Mouse (Mus musculus) Patski (cell line): Measurements from ENCODE around the gene Ksr2. TPM values are rescaled to one million over a fixed set of nuclear protein-coding genes. Genes with fewer than 3 reads are reported as not detected.

Source experiments
- ATAC-seq: fragments of 100-300 bp; one replicate; pipeline ENCODE4 v1.8.0; 2021
- CTCF ChIA-PET: fragments of 350-600 bp; sonication (Branson Sonifier 250); formaldehyde crosslinking; loops from one replicate; lab custom pipeline; 2022; ENCODE audit warnings: inconsistent platforms; lab: Charles Lee
- POLR2A ChIA-PET: fragments of 350-600 bp; sonication (Branson Sonifier 250); formaldehyde crosslinking; loops from one replicate; lab custom pipeline; 2022; ENCODE audit warnings: antibody characterized with exemption, inconsistent platforms; lab: Charles Lee
- DNase-seq: peaks from one replicate; pipeline ENCODE4 v3.0.0-alpha.2; 2011; ENCODE audit warnings: low read depth, low spot score
- H3K27me3 ChIP-seq: fragments of 371-371 bp; one replicate; pipeline ENCODE4 v1.5.1; 2021
- CTCF ChIP-seq: fragments of 100-300 bp; IDR thresholded peaks from one replicate; pipeline ENCODE4 v1.5.1; 2021
- in situ Hi-C: fragments of 300-500 bp; cut with MboI; formaldehyde crosslinking; loops from 3 replicates; pipeline ENCODE4 v1.11.1; 2018; ENCODE audit warnings: low pct_unique_long_range_greater_than_20kb, mixed read lengths
- polyA plus RNA-seq: library from polyadenylated mRNA; unstranded; gene quantifications from one replicate; pipeline ENCODE4 v1.2.3, GENCODE M21; 2021

Gene Ksr2
- polyA plus RNA-seq, 1 experiment from 2014 or later: not detected

DNA sequence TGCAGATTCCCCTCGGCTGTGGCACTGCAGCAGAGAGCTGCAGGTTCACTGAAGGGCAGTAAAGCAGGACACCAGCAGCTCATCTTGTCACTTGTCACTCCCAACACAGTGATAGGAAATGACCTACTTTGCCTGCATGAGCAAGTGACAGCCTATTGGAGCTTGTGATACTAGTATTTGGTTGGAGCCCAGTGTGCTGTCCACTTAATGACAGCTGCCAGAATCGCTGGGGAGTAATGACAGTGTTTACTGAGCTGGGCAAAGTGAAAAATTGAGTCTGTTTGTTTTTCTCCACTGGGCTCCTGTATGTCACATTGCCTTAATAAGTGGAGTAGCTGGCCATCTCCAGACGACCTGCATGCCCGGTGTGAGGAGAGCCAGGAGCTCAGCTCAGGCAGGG lies 33.6 kb upstream of the Ksr2 start:
- ChIA-PET CTCF (interaction anchor here (0.8 to 1.6 kb wide), 4 partner anchors 9 to 72 kb away, joined by 3 read pairs; partner anchors contain the start of gene Wsb2), POLR2A (interaction anchor here (0.7 to 0.8 kb wide), 2 partner anchors 13 to 22 kb away, joined by 3 to 4 read pairs; no protein-coding TSS in a partner anchor)
- H3K27me3 ChIP-seq: no peaks in the 10 kb centered on the region
- no peak for DNase-seq
- no peak for TF ChIP-seq CTCF
- ATAC-seq: no peak
- in situ Hi-C loops: no loop called here

DNA sequence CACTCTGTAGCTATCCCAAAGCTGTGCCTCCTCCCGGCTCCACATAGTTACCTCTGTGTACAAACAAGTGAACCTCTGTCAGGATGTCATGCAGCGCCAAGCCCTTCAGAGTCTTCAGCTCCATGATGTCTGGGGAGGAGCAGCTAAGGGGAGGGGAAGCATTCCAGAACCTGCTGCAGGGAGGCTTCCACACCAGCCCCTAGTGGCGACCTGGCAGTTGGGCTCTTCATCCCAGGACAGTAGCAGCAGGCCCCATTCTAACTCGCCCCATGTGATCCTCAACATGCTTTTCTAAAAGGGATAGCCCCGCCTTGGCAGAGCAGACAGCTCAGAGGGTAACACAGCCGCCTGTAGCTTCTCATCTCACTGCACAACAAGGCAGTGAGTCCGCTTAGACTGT lies 32.0 kb upstream of the Ksr2 start:
- no peak for DNase-seq
- ChIA-PET CTCF (interaction anchor here (0.7 to 1.3 kb wide), 4 partner anchors 9 to 74 kb away, joined by 3 to 4 read pairs (median 4); no protein-coding TSS in a partner anchor), POLR2A (interaction anchor here (1.3 to 1.4 kb wide), 2 partner anchors 9 to 24 kb away, joined by 3 to 5 read pairs; no protein-coding TSS in a partner anchor)
- in situ Hi-C loops: no loop called here
- no peak for TF ChIP-seq CTCF
- ATAC-seq: no peak
- H3K27me3 ChIP-seq: no peaks in the 10 kb centered on the region

DNA sequence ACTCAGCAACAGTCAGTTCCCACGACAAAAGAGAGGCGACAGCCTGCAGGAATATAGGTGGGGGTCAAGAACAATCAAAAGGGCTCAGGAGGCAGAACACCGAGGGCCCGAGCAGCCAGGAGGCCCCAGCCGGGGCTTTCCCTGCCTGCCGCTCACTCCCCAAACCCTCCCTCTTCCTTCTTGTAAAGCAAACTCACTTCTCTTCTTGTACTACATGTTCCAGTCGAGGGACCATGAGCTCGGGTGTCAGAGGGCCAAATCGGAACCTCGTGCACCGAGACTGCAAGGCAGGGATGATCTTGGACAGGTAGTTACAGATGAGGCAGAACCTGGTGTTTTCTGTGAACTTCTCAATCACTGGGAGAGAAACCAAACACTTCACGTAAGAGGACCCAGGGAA lies 30.6 kb upstream of the Ksr2 start:
- TF ChIP-seq CTCF: no peak
- H3K27me3 ChIP-seq: no peaks in the 10 kb centered on the region
- no peak for ATAC-seq
- CTCF ChIA-PET: interaction anchor here (1.3 to 1.5 kb wide), 2 partner anchors 14 to 75 kb away, joined by 3 to 5 read pairs; no protein-coding TSS in a partner anchor
- DNase-seq: no peak
- POLR2A ChIA-PET: no interaction called here
- in situ Hi-C loops: no loop called here

DNA sequence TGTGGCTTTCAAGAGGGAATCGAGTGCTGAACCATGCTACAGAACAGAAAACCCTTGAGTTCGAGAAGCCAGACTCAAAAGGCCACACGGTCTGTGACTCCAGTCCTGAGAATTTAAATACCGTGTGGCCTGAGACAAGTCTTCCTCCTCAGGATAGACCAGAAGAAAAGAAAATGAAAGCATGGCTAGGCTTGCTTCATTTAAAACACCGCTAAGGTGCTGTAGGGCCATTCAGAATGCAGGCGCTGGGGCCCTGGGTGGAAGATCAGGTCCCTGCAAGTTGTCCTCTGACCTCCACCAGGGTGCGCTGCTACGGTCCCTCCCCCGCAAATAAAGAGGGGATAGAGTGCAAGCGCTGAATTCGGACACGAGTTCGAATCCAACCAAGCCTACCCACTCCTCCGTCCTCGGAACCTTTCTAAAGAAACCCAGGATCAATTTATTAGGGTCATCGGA lies 25.5 kb upstream of the Ksr2 start:
- no peaks in the 10 kb centered on the region for H3K27me3 ChIP-seq
- CTCF ChIA-PET: no interaction called here
- POLR2A ChIA-PET: no interaction called here
- in situ Hi-C loops: loop anchor here (5.0 kb wide), 2 partner anchors 76 to 104 kb away; no protein-coding TSS in a partner anchor
- peak; percentile 28 for ATAC-seq
- no peak for DNase-seq
- TF ChIP-seq CTCF: peak; percentile 81

DNA sequence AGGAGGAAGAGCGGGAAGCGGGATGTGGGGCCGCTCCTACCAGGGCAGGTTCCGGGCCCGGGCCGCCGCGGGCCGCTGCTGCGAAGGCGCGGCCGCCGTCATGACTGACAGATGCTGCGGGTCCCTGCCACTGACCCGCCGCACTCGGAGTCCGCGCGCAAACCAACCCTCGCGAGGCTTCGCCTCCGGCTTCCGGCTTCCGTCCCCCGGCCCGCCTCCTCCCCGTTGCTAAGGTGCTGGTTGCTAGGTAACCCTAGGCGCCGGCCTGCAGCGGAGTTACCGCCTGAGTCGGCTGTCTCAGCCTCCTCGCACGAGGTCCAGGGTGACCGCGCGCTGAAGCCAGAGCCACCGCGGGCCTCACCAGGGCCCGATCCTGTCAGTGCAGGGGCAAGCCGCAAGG lies 24.9 kb upstream of the Ksr2 start, which contains the start of gene Rfc5:
Gene Rfc5 (minus strand): TSS at position 171 of the 400 bp plus-strand sequence.
- POLR2A ChIA-PET: no interaction called here
- in situ Hi-C loops: loop anchor here (5.0 kb wide), 2 partner anchors 77 to 103 kb away; no protein-coding TSS in a partner anchor
- no peak for TF ChIP-seq CTCF
- no peaks in the 10 kb centered on the region for H3K27me3 ChIP-seq
- ATAC-seq (peak; percentile 96), DNase-seq (peak; percentile 86)
- CTCF ChIA-PET: no interaction called here

DNA sequence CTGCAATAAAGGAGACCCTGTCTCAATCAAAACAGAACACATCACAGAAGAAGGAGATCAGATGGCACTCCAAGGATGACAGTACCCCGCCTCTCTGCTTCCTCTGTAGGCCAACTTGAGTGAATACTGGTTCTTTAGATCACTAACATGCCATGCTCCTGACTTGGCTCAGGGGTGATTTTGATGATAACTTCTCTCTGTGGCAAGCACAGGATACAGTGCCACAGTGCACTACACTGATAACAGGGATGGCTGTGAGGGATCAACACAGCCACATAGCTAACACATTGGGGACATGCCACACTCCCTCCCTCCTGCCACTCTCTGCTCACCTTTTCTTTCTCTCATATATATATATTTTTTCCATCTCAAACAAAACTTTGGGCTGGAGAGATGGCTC lies 22.9 kb upstream of the Ksr2 start:
- POLR2A ChIA-PET: no interaction called here
- in situ Hi-C loops: no loop called here
- CTCF ChIA-PET: no interaction called here
- ATAC-seq (no peak), DNase-seq (no peak)
- H3K27me3 ChIP-seq: no peaks in the 10 kb centered on the region
- no peak for TF ChIP-seq CTCF

DNA sequence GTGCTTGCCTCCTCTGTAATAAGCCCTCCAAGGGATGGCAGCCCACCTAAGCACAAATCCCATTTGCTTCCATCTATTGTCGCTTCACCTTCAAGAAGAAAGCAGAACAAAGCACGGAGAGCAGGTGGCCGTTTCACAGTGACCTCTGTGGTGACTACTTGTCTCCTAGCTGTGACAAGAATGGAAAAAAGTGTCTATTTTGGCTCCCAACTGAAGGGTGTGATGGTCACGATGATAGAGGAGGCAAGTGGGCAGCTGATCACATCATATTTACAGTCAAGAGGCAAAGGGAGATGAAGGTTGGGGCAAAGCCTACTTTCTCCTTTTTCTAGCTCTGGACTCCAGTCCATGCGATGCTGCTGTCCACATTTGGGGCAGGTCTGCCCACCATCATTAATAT lies 18.0 kb upstream of the Ksr2 start:
- TF ChIP-seq CTCF: no peak
- DNase-seq: no peak
- H3K27me3 ChIP-seq: peaks cover 4% of the 10 kb centered on the region
- ChIA-PET CTCF (no interaction called here), POLR2A (no interaction called here)
- no peak for ATAC-seq
- in situ Hi-C loops: no loop called here

DNA sequence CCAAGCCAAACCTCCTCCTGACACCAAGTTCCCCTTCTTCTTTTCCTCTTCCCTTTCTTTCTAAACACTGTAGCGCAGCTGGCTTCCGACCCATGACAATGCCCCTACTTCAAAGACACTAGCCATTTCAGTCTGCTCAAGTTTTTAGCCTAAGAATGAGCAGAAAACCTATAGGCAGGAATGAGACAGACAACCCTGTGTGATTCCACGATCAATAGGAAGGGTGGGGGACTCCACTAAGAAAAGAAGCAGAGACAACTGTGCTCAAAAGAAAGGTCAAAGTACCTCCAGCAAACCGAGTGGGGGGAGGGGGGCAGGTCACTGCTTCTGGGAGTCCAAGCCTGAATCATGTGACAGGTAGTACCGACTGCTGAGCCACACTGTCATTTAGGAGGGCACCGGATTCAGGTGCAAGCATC lies 17.2 kb upstream of the Ksr2 start:
- H3K27me3 ChIP-seq: peaks cover 4% of the 10 kb centered on the region
- POLR2A ChIA-PET: no interaction called here
- ATAC-seq (no peak), DNase-seq (no peak)
- CTCF ChIA-PET: no interaction called here
- in situ Hi-C loops: no loop called here
- no peak for TF ChIP-seq CTCF

DNA sequence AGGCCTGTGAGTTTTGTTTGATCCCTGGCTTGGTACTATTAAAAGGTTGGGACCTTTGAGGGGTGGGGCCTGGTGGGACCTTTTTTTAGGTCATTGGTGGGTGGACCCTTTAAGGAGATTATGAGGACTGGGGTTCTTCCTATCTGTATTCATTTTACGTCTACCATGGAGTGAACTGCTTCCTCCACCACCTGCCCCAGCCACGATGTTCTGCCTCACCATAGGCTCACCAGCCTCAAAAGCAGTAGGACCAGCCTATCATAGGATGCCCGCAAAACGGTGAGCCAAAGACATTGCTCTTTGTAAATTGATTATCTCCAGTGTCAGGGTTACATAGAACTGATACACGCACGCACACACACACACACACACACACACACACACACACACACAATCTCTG lies 16.4 kb upstream of the Ksr2 start:
- no peak for TF ChIP-seq CTCF
- ChIA-PET POLR2A (no interaction called here), CTCF (no interaction called here)
- in situ Hi-C loops: no loop called here
- H3K27me3 ChIP-seq: peaks cover 10% of the 10 kb centered on the region
- ATAC-seq: no peak
- no peak for DNase-seq

DNA sequence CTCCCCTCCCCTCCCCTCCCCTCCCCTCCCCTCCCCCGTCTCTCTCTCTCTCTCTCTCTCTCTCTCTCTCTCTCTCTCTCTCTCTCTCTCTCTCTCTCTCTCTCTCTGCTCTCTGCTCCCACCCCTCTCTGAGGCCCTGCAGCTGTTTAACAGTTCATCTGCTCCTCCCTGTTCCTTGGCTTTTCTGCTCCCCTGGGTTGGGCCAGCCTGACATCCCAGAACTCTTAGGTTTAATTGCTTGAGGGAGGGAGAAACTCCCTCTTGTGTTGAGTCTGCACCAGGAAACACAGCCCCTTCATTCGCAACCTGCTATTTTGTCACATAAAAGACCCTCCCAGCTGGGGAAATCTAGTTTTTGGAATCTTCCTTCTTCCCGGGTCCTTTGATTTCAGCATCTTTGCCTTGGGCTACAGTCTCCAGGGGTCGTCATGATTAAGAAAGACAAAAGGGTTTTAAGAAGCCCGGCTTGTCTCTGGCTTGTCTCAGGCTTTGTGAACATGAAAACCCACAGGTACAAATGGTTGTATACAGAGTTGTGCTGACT lies 15.7 kb upstream of the Ksr2 start:
- ChIA-PET CTCF (no interaction called here), POLR2A (interaction anchor here (0.6 kb wide), 1 partner anchor 99 kb away, joined by 3 read pairs; no protein-coding TSS in a partner anchor)
- H3K27me3 ChIP-seq: peaks cover 10% of the 10 kb centered on the region
- no peak for TF ChIP-seq CTCF
- in situ Hi-C loops: no loop called here
- ATAC-seq (no peak), DNase-seq (no peak)

DNA sequence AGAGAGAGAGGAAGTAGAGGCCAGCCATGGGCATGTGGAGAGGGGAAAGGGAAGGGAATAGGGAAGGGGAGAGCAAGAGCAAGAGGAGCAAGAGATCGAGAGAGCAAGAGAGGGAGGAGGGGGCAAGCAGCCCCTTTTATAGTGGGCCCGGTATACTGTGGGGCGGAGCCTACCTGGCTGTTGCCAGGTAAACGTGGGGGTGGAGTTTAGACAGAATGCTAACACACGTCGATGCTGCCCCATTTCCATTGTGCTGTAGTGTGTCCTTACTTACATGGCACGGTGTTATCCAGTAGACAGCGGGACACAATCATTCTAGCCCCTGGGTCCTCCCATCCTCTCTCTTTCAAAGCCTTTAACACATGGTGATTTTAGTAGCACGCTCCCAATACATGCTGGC lies 14.5 kb upstream of the Ksr2 start:
- H3K27me3 ChIP-seq: peaks cover 10% of the 10 kb centered on the region
- in situ Hi-C loops: no loop called here
- CTCF ChIA-PET: no interaction called here
- ATAC-seq: no peak
- DNase-seq: no peak
- POLR2A ChIA-PET: no interaction called here
- no peak for TF ChIP-seq CTCF
